Comparison of ENCODE assay signal across 22 mouse cellular contexts in the genomic region with DNA sequence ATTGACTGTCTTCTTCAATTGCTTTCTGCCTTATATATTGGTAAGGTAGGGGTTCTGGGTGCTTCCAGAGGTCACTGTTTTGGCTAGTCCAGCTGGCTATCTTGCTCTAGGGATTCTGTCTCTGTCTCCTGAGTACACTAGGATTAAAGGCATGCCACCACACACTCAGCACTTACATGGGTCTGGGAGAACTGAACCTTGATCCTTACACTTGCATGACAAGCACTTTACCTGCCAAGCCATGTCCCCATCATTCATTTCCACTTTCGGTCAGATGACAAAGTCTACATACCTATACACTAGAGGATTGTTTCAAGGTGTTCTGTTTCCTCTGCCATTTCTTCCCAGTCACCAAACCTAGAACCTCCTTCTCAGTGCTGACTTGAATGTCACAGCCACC. TPM values are rescaled to one million over a fixed set of nuclear protein-coding genes. Genes with fewer than 3 reads are reported as not detected.
DNase-seq lines count a peak whose midpoint lies in the region; ATAC-seq and TF ChIP-seq lines count a peak whose summit lies in the region.
"Had no signal": no experiment of that assay in that cellular context is flagged by ENCODE, and none has a peak within 500 bp of the region (broad histone marks: within the 10 kb centered on the region; RNA-seq: fewer than 3 reads in every experiment).

No protein-coding gene starts in this region.

- H3K4me2 ChIP-seq in intestine, postnatal 0 days (replicated peaks; ENCODE audit: low read depth) = no peak overlapping the region
- H3K4me2 ChIP-seq in intestine, embryonic 15.5 days (replicated peaks) = no peak overlapping the region

- no peak overlapping the region for H3K9ac ChIP-seq in intestine, postnatal 0 days (ENCODE audit: low read depth, low read length)
- no peak overlapping the region for H3K9ac ChIP-seq in intestine, embryonic 15.5 days

- H3K4me3 ChIP-seq in intestine, postnatal 0 days (ENCODE audit: low read depth, low read length) = no peak overlapping the region
- no peak overlapping the region for H3K4me3 ChIP-seq in intestine, embryonic 15.5 days (replicated peaks)
- H3K4me3 ChIP-seq in kidney, adult 2 months (ENCODE audit: insufficient read depth, low read depth, low read length) = no peak overlapping the region

- TF ChIP-seq POLR2A in kidney, adult 2 months (IDR thresholded peaks at IDR 0.05; ENCODE audit: low read depth, low read length) = no peak

- no peaks in the 10 kb centered on the region for H3K27me3 ChIP-seq in intestine, postnatal 0 days (replicated peaks; ENCODE audit: control insufficient read depth, insufficient read depth, low read length)
- no peaks in the 10 kb centered on the region for H3K27me3 ChIP-seq in intestine, embryonic 15.5 days (replicated peaks)
- H3K27me3 ChIP-seq in kidney, adult 2 months (replicated peaks; ENCODE audit: control insufficient read depth, insufficient read depth, low read length) = no peaks in the 10 kb centered on the region
- H3K27me3 ChIP-seq: CH12.LX had no signal

- H3K27ac ChIP-seq in intestine, postnatal 0 days (ENCODE audit: low read depth, low read length) = no peak overlapping the region
- H3K27ac ChIP-seq in intestine, embryonic 15.5 days = no peak overlapping the region
- no peak overlapping the region for H3K27ac ChIP-seq in kidney, adult 2 months (ENCODE audit: insufficient read depth, low read depth, low read length)

- no peaks in the 10 kb centered on the region for H3K9me3 ChIP-seq in intestine, postnatal 0 days (ENCODE audit: control insufficient read depth)
- H3K9me3 ChIP-seq in intestine, embryonic 15.5 days = no peaks in the 10 kb centered on the region
- H3K9me3 ChIP-seq: G1E had no signal

- 79% methylated on average over 1 of the region's 1 CpGs for WGBS in intestine, postnatal 0 days
- WGBS in intestine, embryonic 15.5 days = 82% methylated on average over 1 of the region's 1 CpGs
- 73% methylated on average over 1 of the region's 1 CpGs for WGBS in kidney, adult 2 months

- DNase-seq in kidney, adult 2 months = peak; percentile 52
- DNase-seq in kidney, adult 11 months = no peak
- DNase-seq in kidney, adult 9 months = peak; percentile 32
- DNase-seq in kidney, postnatal 4 days = no peak
- DNase-seq in kidney, postnatal 36 days = peak; percentile 0 to 7
- DNase-seq in kidney, postnatal 14 days = no peak
- DNase-seq: adrenal gland, adult 2 months; adrenal gland, adult 8-10 months; adrenal gland, postnatal 10 days; adrenal gland, postnatal 14 days; adrenal gland, postnatal 25 days; adrenal gland, postnatal 36 days; B cell, adult 2 months; cerebellum, adult 11 months; cerebellum, adult 11-12 months had no signal

- no peak for TF ChIP-seq CTCF in intestine, postnatal 0 days (IDR thresholded peaks at IDR 0.05; ENCODE audit: low read depth)
- TF ChIP-seq CTCF in kidney, adult 2 months (conservative IDR thresholded peaks at IDR 0.05; ENCODE audit: insufficient read depth, insufficient read length, low read depth, low read length) = no peak

- H3K4me1 ChIP-seq in intestine, postnatal 0 days (replicated peaks; ENCODE audit: control insufficient read depth, insufficient read depth, low read length) = no peaks in the 10 kb centered on the region
- H3K4me1 ChIP-seq in intestine, embryonic 15.5 days (replicated peaks) = no peaks in the 10 kb centered on the region
- H3K4me1 ChIP-seq in kidney, adult 2 months (ENCODE audit: control insufficient read depth, insufficient read depth, low read length) = no peaks in the 10 kb centered on the region

- no peaks in the 10 kb centered on the region for H3K36me3 ChIP-seq in intestine, postnatal 0 days (ENCODE audit: control insufficient read depth, insufficient read depth)
- H3K36me3 ChIP-seq in intestine, embryonic 15.5 days = no peaks in the 10 kb centered on the region
- H3K36me3 ChIP-seq in kidney, adult 2 months (ENCODE audit: control insufficient read depth, insufficient read depth, low read length) = no peaks in the 10 kb centered on the region
- H3K36me3 ChIP-seq: G1E had no signal

- ATAC-seq in intestine, postnatal 0 days = peak; percentile 51; the same call in 1 of the 2 replicates
- no peak for ATAC-seq in intestine, embryonic 15.5 days
- ATAC-seq: activated CD4-positive, CD25-positive, alpha-beta regulatory T cell, adult 4 months; CD4-positive, CD25-positive, alpha-beta regulatory T cell, adult 4 months; Patski had no signal

RNA-seq across cellular contexts. Expression of a gene that starts 50.8 kb away (rescaled TPM):
- 83.3 and 85.7 TPM in 2 replicates for polyA plus RNA-seq in intestine, postnatal 0 days (2015; fragmentation: Nextera tagmentation; extraction: Ambion mirVana)
- 114 and 120 TPM in 2 replicates for polyA plus RNA-seq in intestine, embryonic 15.5 days (2015; fragmentation: Nextera tagmentation; extraction: Ambion mirVana)
- 20.4 and 22.4 TPM in 2 replicates for polyA plus RNA-seq in kidney, adult 2 months (2012; rRNA removed)
- polyA plus RNA-seq: activated CD4-positive, CD25-positive, alpha-beta regulatory T cell, adult 4 months; CD4-positive, CD25-positive, alpha-beta regulatory T cell, adult 4 months had no signal

Comparison
In these comparisons a context has a peak if more than half of its experiments do, and no peak if none do; other contexts are left out.
1. DNase-seq: peak in kidney, adult 2 months (single experiment), kidney, adult 9 months (single experiment) and kidney, postnatal 36 days (2 of 2); none in kidney, adult 11 months (single experiment), kidney, postnatal 4 days (0 of 2) and kidney, postnatal 14 days (single experiment).